Mouse (Mus musculus): Measurements from ENCODE around the gene E130218I03Rik. TPM values are rescaled to one million over a fixed set of nuclear protein-coding genes. Genes with fewer than 3 reads are reported as not detected.
"Not testable (repeated sequence)": the region's sequence is repeated elsewhere in the genome, so short reads cannot be mapped to it uniquely, and the experiment has no call there.

The E130218I03Rik gene
- polyA plus RNA-seq, 1 experiment from 2014 or later: not detected

- not testable (repeated sequence) for H3K4me3 ChIP-seq (replicated peaks); H3K36me3 ChIP-seq (replicated peaks); H3K9me3 ChIP-seq (replicated peaks); H3K9ac ChIP-seq; ATAC-seq (ENCODE audit: insufficient read depth); H3K4me2 ChIP-seq; H3K27me3 ChIP-seq; H3K27ac ChIP-seq (replicated peaks)
- H3K4me1 ChIP-seq (replicated peaks): peaks cover 27% of the 10 kb centered on the region
Observed at GRCm38 (mm10) chr4:134269622-134270021, 26.2 kb downstream of the E130218I03Rik start.

- Histone ChIP-seq H3K27ac (replicated peaks) (no peak overlapping the region), H3K9ac (no peak overlapping the region), H3K36me3 (replicated peaks) (peaks cover 15% of the 10 kb centered on the region), H3K4me1 (replicated peaks) (peaks cover 28% of the 10 kb centered on the region), H3K4me2 (no peak overlapping the region; the same call in 1 of the 2 replicates), H3K27me3 (no peaks in the 10 kb centered on the region), H3K4me3 (replicated peaks) (no peak overlapping the region), H3K9me3 (replicated peaks) (no peaks in the 10 kb centered on the region)
- no peak for ATAC-seq (ENCODE audit: insufficient read depth)
- 66% methylated on average over 7 of the region's 7 CpGs for WGBS (ENCODE audit: insufficient replicate concordance)
Observed at GRCm38 (mm10) chr4:134271979-134272378, 28.5 kb downstream of the E130218I03Rik start.

GRCm38 (mm10) chr4:134272731-134273416 is 29.4 kb downstream of the E130218I03Rik start:
- H3K4me1 ChIP-seq (replicated peaks): peaks cover 28% of the 10 kb centered on the region
- H3K4me2 ChIP-seq: peak overlapping the region; percentile 66
- H3K9me3 ChIP-seq (replicated peaks): no peaks in the 10 kb centered on the region
- 13% methylated on average over 12 of the region's 13 CpGs for WGBS (ENCODE audit: insufficient replicate concordance)
- peak overlapping the region; percentile 45 for H3K4me3 ChIP-seq (replicated peaks)
- H3K36me3 ChIP-seq (replicated peaks): peaks cover 24% of the 10 kb centered on the region
- H3K9ac ChIP-seq: peak overlapping the region; percentile 42
- H3K27ac ChIP-seq (replicated peaks): peak overlapping the region; percentile 89
- peak; percentile 56 for ATAC-seq (ENCODE audit: insufficient read depth)
- no peaks in the 10 kb centered on the region for H3K27me3 ChIP-seq

GRCm38 (mm10) chr4:134273417-134274345 is 30.2 kb downstream of the E130218I03Rik start:
- Histone ChIP-seq H3K36me3 (replicated peaks) (peaks cover 31% of the 10 kb centered on the region), H3K27ac (replicated peaks) (peak overlapping the region; percentile 89), H3K9ac (peak overlapping the region; percentile 42), H3K4me1 (replicated peaks) (peaks cover 28% of the 10 kb centered on the region), H3K4me2 (peak overlapping the region; percentile 66), H3K9me3 (replicated peaks) (no peaks in the 10 kb centered on the region), H3K27me3 (no peaks in the 10 kb centered on the region), H3K4me3 (replicated peaks) (peak overlapping the region; percentile 45)
- 1% methylated on average over 14 of the region's 14 CpGs for WGBS (ENCODE audit: insufficient replicate concordance)
- peak; percentile 93 for ATAC-seq (ENCODE audit: insufficient read depth)

- WGBS (ENCODE audit: insufficient replicate concordance): 27% methylated on average over 2 of the region's 2 CpGs
- ATAC-seq (ENCODE audit: insufficient read depth): no peak
Observed at GRCm38 (mm10) chr4:134284942-134285341, 41.5 kb downstream of the E130218I03Rik start.

GRCm38 (mm10) chr4:134286226-134287167 is 43.0 kb downstream of the E130218I03Rik start:
- peak overlapping the region; percentile 97 for H3K4me3 ChIP-seq (replicated peaks)
- peak; percentile 31 for ATAC-seq (ENCODE audit: insufficient read depth)
- peak overlapping the region; percentile 97 for H3K9ac ChIP-seq
- H3K27ac ChIP-seq (replicated peaks): peak overlapping the region; percentile 99
- peaks cover 42% of the 10 kb centered on the region for H3K4me1 ChIP-seq (replicated peaks)
- under 1% methylated on average over 59 of the region's 59 CpGs for WGBS (ENCODE audit: insufficient replicate concordance)
- H3K9me3 ChIP-seq (replicated peaks): no peaks in the 10 kb centered on the region
- H3K36me3 ChIP-seq (replicated peaks): peaks cover 29% of the 10 kb centered on the region
- H3K27me3 ChIP-seq: no peaks in the 10 kb centered on the region; the same call in 1 of the 2 replicates
- H3K4me2 ChIP-seq: peak overlapping the region; percentile 85

More at GRCm38 (mm10) chr4:134284942-134285341, 41.5 kb downstream of the E130218I03Rik start:
- Histone ChIP-seq H3K4me3 (replicated peaks) (peak overlapping the region; percentile 97), H3K9ac (peak overlapping the region; percentile 97), H3K27me3 (no peaks in the 10 kb centered on the region), H3K4me1 (replicated peaks) (peaks cover 42% of the 10 kb centered on the region), H3K27ac (replicated peaks) (peak overlapping the region; percentile 99), H3K9me3 (replicated peaks) (no peaks in the 10 kb centered on the region), H3K36me3 (replicated peaks) (peaks cover 45% of the 10 kb centered on the region), H3K4me2 (peak overlapping the region; percentile 85)

GRCm38 (mm10) chr4:134287168-134287564 is 43.7 kb downstream of the E130218I03Rik start:
- Histone ChIP-seq H3K27me3 (no peaks in the 10 kb centered on the region; the same call in 1 of the 2 replicates), H3K4me3 (replicated peaks) (peak overlapping the region; percentile 97), H3K4me1 (replicated peaks) (peaks cover 47% of the 10 kb centered on the region), H3K36me3 (replicated peaks) (peaks cover 23% of the 10 kb centered on the region), H3K9ac (peak overlapping the region; percentile 97), H3K9me3 (replicated peaks) (no peaks in the 10 kb centered on the region), H3K4me2 (peak overlapping the region; percentile 92), H3K27ac (replicated peaks) (peak overlapping the region; percentile 99)
- ATAC-seq (ENCODE audit: insufficient read depth): peak; percentile 90
- WGBS (ENCODE audit: insufficient replicate concordance): under 1% methylated on average over 55 of the region's 59 CpGs

- H3K27me3 ChIP-seq: peaks cover 1% of the 10 kb centered on the region
- peak within 1 kb of the TSS; percentile 99 for H3K27ac ChIP-seq (replicated peaks)
- H3K9me3 ChIP-seq (replicated peaks): no peaks in the 10 kb centered on the region
- peaks cover 47% of the 10 kb centered on the region for H3K4me1 ChIP-seq (replicated peaks)
- H3K4me3 ChIP-seq (replicated peaks): peak within 1 kb of the TSS; percentile 97
- ATAC-seq (ENCODE audit: insufficient read depth): peak; percentile 68
- H3K4me2 ChIP-seq: peak within 1 kb of the TSS; percentile 92
- H3K9ac ChIP-seq: peak within 1 kb of the TSS; percentile 97
- WGBS (ENCODE audit: insufficient replicate concordance): under 1% methylated on average over 43 of the region's 43 CpGs
- H3K36me3 ChIP-seq (replicated peaks): peaks cover 19% of the 10 kb centered on the region
Observed at GRCm38 (mm10) chr4:134287575-134288025, 44.1 kb downstream of the E130218I03Rik start, which contains the start of gene Pdik1l. Gene Pdik1l, minus strand, starts transcription at chr4:134287895.

- H3K36me3 ChIP-seq (replicated peaks): peaks cover 9% of the 10 kb centered on the region
- H3K9ac ChIP-seq: peak overlapping the region; percentile 97
- 35% methylated on average over 11 of the region's 11 CpGs for WGBS (ENCODE audit: insufficient replicate concordance)
- H3K27ac ChIP-seq (replicated peaks): peak overlapping the region; percentile 99
- H3K4me1 ChIP-seq (replicated peaks): peaks cover 47% of the 10 kb centered on the region
- H3K4me2 ChIP-seq: peak overlapping the region; percentile 92
- H3K9me3 ChIP-seq (replicated peaks): no peaks in the 10 kb centered on the region
- ATAC-seq (ENCODE audit: insufficient read depth): no peak
- peak overlapping the region; percentile 97 for H3K4me3 ChIP-seq (replicated peaks)
- peaks cover 12% of the 10 kb centered on the region for H3K27me3 ChIP-seq
Observed at GRCm38 (mm10) chr4:134288397-134289256, 45.2 kb downstream of the E130218I03Rik start.
